Mouse (Mus musculus): Measurements from ENCODE around the gene Coa7. TPM values are rescaled to one million over a fixed set of nuclear protein-coding genes. Genes with fewer than 3 reads are reported as not detected.

The Coa7 gene
- polyA plus RNA-seq, 2 experiments = 9.3 to 29.1 TPM

DNA sequence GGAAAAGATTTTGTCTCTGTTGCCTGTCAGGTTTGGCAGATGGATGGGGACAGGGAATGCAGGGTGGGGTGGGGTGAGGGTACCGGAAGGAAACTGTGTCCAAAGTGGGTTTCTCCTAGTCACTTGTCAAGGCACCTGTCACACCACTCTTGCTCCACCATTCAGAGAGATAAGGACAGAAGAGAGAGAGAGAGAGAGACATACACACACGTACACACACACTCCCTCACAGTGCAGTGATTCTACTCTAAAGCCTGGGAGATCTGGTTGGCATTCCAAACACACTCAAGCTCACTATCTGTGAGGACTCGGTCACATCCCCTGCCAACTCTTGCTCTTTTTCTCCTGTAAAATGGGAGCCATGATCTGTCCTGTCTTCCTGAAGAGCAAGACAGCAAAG is 44.2 kb downstream of the Coa7 start:
- Histone ChIP-seq H3K27ac (no peak overlapping the region), H3K4me2 (ENCODE audit: low read depth) (no peak overlapping the region), H3K27me3 (ENCODE audit: control insufficient read depth, insufficient read depth, low read length) (no peaks in the 10 kb centered on the region), H3K9ac (replicated peaks) (no peak overlapping the region), H3K36me3 (replicated peaks; ENCODE audit: control insufficient read depth, insufficient read depth, low read depth) (no peaks in the 10 kb centered on the region), H3K4me1 (replicated peaks; ENCODE audit: control insufficient read depth in 2 of 2, insufficient read depth in 2 of 2, low read length in 1 of 2) (0 out of 4 replicates have a peak, but pooled peaks cover 0 to 3% of the 10 kb centered on the region in 2 experiments), H3K4me3 (ENCODE audit: insufficient read depth in 1 of 2, low read depth in 2 of 2, low read length in 2 of 2) (no peak overlapping the region), H3K9me3 (ENCODE audit: control insufficient read depth, low read length) (no peaks in the 10 kb centered on the region)
- DNase-seq (ENCODE audit: low read depth in 3 of 3, low spot score in 3 of 3) (no peak), ATAC-seq (ENCODE audit: insufficient read depth) (no peak)
- TF ChIP-seq CTCF (IDR thresholded peaks at IDR 0.05; ENCODE audit: low read depth) = no peak
- WGBS (ENCODE audit: insufficient replicate concordance) = 39% methylated on average over 3 of the region's 3 CpGs

DNA sequence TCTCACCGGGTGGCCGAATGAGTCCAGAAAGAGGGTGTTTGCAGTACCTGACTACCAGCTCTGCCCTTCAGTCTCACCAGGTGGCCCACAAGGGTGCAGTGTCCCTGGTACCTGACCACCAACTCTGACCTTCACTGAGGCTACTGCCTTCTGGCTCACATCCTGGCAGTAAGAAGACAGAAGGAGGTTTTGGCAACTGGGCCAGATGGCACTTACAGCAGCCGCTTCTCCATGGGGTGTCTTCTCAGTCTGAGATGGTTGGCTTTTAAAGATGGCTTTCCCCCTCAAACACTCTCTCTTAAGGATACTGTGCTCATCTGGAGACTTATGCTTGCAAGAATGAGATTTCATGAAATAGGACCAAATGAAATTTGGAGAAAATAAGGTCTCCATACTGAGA is 51.5 kb downstream of the Coa7 start:
- Histone ChIP-seq H3K9me3 (ENCODE audit: control insufficient read depth, low read length) (no peaks in the 10 kb centered on the region), H3K36me3 (replicated peaks; ENCODE audit: control insufficient read depth, insufficient read depth, low read depth) (no peaks in the 10 kb centered on the region), H3K9ac (replicated peaks) (no peak overlapping the region), H3K27ac (no peak overlapping the region), H3K4me2 (ENCODE audit: low read depth) (no peak overlapping the region), H3K4me3 (ENCODE audit: insufficient read depth in 1 of 2, low read depth in 2 of 2, low read length in 2 of 2) (no peak overlapping the region), H3K4me1 (replicated peaks; ENCODE audit: control insufficient read depth in 2 of 2, insufficient read depth in 2 of 2, low read length in 1 of 2) (no peaks in the 10 kb centered on the region), H3K27me3 (ENCODE audit: control insufficient read depth, insufficient read depth, low read length) (peaks cover 23% of the 10 kb centered on the region)
- no peak for TF ChIP-seq CTCF (IDR thresholded peaks at IDR 0.05; ENCODE audit: low read depth)
- no peak for TF ChIP-seq EP300 (IDR thresholded peaks at IDR 0.05; ENCODE audit: low read depth)
- 62% methylated on average over 3 of the region's 3 CpGs for WGBS (ENCODE audit: insufficient replicate concordance)
- no peak for ATAC-seq (ENCODE audit: insufficient read depth)
- no peak for DNase-seq (ENCODE audit: low read depth in 3 of 3, low spot score in 3 of 3)

DNA sequence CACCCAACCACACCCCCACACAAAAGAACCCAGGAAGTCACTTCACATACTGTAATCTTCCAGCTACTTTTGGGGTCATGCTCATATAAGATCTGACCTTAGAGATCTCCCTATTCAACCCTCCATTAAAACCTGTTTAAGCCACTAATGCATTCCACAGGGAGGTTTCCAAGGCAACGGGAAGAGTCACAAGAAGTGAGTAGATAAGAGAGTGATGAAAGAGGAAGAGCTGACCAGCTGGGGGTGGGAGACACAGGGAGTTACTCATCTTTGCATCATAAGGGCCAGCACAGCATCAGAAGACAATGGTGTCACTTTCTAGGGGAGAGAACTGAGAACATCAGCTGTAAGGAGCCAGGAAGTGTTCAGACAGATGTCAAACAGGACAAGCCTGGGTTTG is 52.2 kb downstream of the Coa7 start:
- WGBS (ENCODE audit: insufficient replicate concordance) = 6% methylated on average over 1 of the region's 1 CpGs
- H3K4me1 ChIP-seq (replicated peaks; ENCODE audit: control insufficient read depth in 2 of 2, insufficient read depth in 2 of 2, low read length in 1 of 2) = no peaks in the 10 kb centered on the region
- no peak overlapping the region for H3K9ac ChIP-seq (replicated peaks)
- no peak overlapping the region for H3K27ac ChIP-seq
- no peaks in the 10 kb centered on the region for H3K9me3 ChIP-seq (ENCODE audit: control insufficient read depth, low read length)
- no peak for TF ChIP-seq EP300 (IDR thresholded peaks at IDR 0.05; ENCODE audit: low read depth)
- TF ChIP-seq CTCF (IDR thresholded peaks at IDR 0.05; ENCODE audit: low read depth) = no peak
- H3K4me3 ChIP-seq (ENCODE audit: insufficient read depth in 1 of 2, low read depth in 2 of 2, low read length in 2 of 2) = no peak overlapping the region
- no peak overlapping the region for H3K4me2 ChIP-seq (ENCODE audit: low read depth)
- H3K27me3 ChIP-seq (ENCODE audit: control insufficient read depth, insufficient read depth, low read length) = peaks cover 23% of the 10 kb centered on the region
- no peak for ATAC-seq (ENCODE audit: insufficient read depth)
- no peak for DNase-seq (ENCODE audit: low read depth in 3 of 3, low spot score in 3 of 3)
- no peaks in the 10 kb centered on the region for H3K36me3 ChIP-seq (replicated peaks; ENCODE audit: control insufficient read depth, insufficient read depth, low read depth)

DNA sequence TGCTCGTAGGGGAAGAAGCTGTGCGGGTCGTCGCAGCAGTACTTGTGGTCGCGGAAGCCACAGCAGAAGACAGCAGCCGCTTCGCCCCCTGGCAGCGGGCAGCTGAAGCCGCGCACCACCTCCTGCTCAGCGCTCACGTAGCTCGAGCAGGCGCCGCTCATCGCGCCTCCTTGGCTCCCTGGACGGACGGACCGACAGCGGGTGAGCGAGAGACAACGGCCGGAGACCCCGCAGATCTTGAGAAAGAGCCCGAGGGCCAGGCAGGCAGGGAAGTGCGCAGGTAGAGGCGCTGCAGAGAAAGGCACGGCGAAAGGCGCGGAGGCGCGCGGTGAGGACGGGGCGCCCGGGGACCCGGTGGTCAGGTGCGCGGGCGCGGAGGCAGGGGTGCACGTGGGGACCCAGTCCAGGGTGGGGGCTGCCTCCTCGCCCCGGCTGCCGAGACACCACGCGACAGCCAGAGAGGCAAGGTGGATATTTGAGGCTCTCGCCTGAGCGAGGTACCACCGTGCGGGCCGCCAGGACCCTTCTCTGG is 55.3 kb downstream of the Coa7 start, which contains the start of gene Shisal2a:
Shisal2a (minus strand) TSS at position 167 of the 532 bp plus-strand sequence.
- H3K27me3 ChIP-seq (ENCODE audit: control insufficient read depth, insufficient read depth, low read length) = peaks cover 23% of the 10 kb centered on the region
- DNase-seq (ENCODE audit: low read depth in 3 of 3, low spot score in 3 of 3) = no peak
- no peak within 1 kb of the TSS for H3K27ac ChIP-seq

DNA sequence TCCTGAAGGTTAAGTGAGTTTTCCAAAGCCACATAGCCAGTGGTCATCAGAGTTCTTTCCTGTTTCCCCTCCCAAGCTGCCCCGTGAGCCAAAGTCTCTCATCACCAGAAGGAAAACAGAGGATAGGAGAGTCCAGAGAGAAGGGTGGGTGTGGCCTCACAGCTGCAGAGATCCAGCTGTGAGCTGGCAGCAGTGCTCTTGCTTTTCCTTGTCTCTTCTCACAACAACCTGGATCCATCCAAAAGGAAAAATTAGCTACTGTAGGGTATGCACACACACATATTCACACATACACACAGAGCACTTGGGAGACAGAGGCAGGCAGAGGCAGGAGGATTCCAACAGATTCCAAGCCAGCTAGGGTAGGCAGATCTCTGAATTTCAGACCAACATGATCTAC is 58.1 kb downstream of the Coa7 start:
- H3K4me1 ChIP-seq (replicated peaks; ENCODE audit: control insufficient read depth in 2 of 2, insufficient read depth in 2 of 2, low read length in 1 of 2) = peaks cover 0 to 8% of the 10 kb centered on the region in 2 experiments; a peak in 2 of 4 replicates
- no peak overlapping the region for H3K4me3 ChIP-seq (ENCODE audit: insufficient read depth in 1 of 2, low read depth in 2 of 2, low read length in 2 of 2)
- H3K4me2 ChIP-seq (ENCODE audit: low read depth) = no peak overlapping the region
- H3K9me3 ChIP-seq (ENCODE audit: control insufficient read depth, low read length) = no peaks in the 10 kb centered on the region
- DNase-seq (ENCODE audit: low read depth in 3 of 3, low spot score in 3 of 3) = no peak
- H3K27me3 ChIP-seq (ENCODE audit: control insufficient read depth, insufficient read depth, low read length) = peaks cover 23% of the 10 kb centered on the region
- no peaks in the 10 kb centered on the region for H3K36me3 ChIP-seq (replicated peaks; ENCODE audit: control insufficient read depth, insufficient read depth, low read depth)
- no peak overlapping the region for H3K9ac ChIP-seq (replicated peaks)
- H3K27ac ChIP-seq = no peak overlapping the region
- no peak for ATAC-seq (ENCODE audit: insufficient read depth)
- TF ChIP-seq EP300 (IDR thresholded peaks at IDR 0.05; ENCODE audit: low read depth) (no peak), CTCF (IDR thresholded peaks at IDR 0.05; ENCODE audit: low read depth) (no peak)
- 15% methylated on average over 1 of the region's 1 CpGs for WGBS (ENCODE audit: insufficient replicate concordance)

More for the DNA sequence above, 55.3 kb downstream of the Coa7 start, which contains the start of gene Shisal2a:
- H3K9ac ChIP-seq (replicated peaks) = no peak within 1 kb of the TSS
- no peak for TF ChIP-seq EP300 (IDR thresholded peaks at IDR 0.05; ENCODE audit: low read depth)
- TF ChIP-seq CTCF (IDR thresholded peaks at IDR 0.05; ENCODE audit: low read depth) = no peak
- peak within 1 kb of the TSS; percentile 24 to 33 for H3K4me3 ChIP-seq (ENCODE audit: insufficient read depth in 1 of 2, low read depth in 2 of 2, low read length in 2 of 2)
- WGBS (ENCODE audit: insufficient replicate concordance) = 1% methylated on average over 55 of the region's 55 CpGs
- H3K9me3 ChIP-seq (ENCODE audit: control insufficient read depth, low read length) = no peaks in the 10 kb centered on the region
- H3K4me2 ChIP-seq (ENCODE audit: low read depth) = peak within 1 kb of the TSS; percentile 58
- ATAC-seq (ENCODE audit: insufficient read depth) = no peak
- peaks cover 0 to 2% of the 10 kb centered on the region in 2 experiments; a peak in 1 of 4 replicates for H3K4me1 ChIP-seq (replicated peaks; ENCODE audit: control insufficient read depth in 2 of 2, insufficient read depth in 2 of 2, low read length in 1 of 2)
- no peaks in the 10 kb centered on the region for H3K36me3 ChIP-seq (replicated peaks; ENCODE audit: control insufficient read depth, insufficient read depth, low read depth)
